Mouse (Mus musculus): ENCODE data around the gene Lin7c.
A peak's percentile ranks its signal among the peaks of the same experiment; 100 is the strongest.
"Not testable (repeated sequence)": the region's sequence is repeated elsewhere in the genome, so short reads cannot be mapped to it uniquely, and the experiment has no call there.

The Lin7c gene

DNA sequence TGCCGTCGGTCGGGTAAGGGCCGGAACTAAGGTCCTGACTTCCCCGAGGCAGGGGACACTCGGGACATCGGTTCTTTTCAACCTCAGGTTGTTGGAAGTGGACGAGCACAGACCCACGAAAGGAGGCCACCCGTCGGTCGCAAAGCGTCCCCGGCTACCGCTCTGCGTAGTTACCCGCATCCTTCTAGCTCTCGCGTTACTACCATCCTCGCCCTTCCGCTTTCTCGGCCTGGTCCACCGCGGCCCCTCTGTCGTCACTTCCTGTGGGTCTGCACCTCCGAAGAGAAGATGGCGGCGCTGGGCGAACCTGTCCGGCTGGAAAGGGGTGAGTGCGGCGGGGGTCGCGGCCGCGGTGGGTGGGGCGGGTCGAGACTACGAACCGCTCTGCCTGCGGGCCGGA, at the start of gene Lin7c:
TSS of gene Lin7c (plus strand) at position 257 of the 400 bp plus-strand sequence.
- peak; percentile 91 for DNase-seq (ENCODE audit: low read depth, low spot score)

DNA sequence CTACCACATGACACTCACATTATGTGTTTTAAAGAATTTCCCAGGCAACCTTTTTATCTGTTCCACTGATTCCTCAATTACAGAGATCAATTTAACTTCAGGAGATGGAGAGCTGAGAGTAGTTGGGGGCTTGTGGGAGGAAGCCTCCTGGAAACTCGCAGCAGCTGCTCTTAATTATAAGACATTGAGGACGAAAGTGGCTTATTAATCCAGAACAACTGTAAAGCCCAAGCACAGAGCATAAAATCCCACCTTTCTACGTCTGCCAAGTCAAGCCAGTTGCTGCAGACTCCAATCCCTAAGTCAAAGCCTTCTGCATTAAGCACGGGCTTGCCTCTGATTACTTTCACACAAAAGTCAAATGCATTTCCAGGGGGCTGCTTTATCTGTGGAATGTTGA, 44.3 kb upstream of the Lin7c start:
- DNase-seq (ENCODE audit: low read depth, low spot score): no peak

DNA sequence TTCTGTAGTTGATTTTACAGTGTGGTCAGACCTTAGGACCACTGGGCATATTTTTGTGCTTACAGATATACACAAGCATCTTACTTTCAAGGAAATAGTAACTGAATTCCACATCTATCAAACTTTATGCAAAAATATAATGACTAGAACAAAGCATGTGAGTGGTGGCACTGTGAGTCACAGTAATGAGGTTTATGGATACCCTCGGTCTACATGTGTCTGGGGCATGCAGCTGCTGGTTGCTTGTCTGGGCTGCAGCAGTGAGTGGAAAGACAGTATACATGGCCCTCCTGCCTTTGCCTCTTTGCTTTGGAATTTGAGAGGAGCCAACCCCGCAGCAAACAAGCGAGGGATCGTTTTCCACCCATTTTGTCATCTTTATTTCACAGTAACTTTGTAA, 42.3 kb upstream of the Lin7c start:
- no peak for DNase-seq (ENCODE audit: low read depth, low spot score)

DNA sequence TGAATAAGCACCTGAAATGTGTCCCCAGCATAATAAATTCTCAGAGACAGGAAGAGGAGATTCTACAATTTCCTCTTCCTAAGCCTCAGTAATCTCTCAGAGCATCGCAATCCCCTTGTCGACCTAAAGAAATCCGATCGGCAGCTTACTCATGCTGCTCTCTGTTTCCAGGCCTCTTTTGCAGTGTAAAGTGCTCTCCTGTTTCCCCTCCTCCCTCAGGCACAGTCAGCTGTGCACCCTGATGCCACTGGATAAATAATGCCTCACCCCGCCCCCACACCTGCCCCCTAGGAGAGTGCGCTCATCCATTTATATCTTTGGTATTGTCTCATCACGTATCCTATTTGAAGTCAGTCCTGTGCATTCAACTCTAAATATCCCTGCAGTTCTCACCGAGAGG, 41.9 kb upstream of the Lin7c start:
- no peak for DNase-seq (ENCODE audit: low read depth, low spot score)

- DNase-seq (ENCODE audit: low read depth, low spot score): no peak
Measured at GRCm38 (mm10) chr2:109855601-109856000, 35.1 kb upstream of the Lin7c start.

- DNase-seq (ENCODE audit: low read depth, low spot score): no peak
Measured at GRCm38 (mm10) chr2:109859671-109860070, 31.0 kb upstream of the Lin7c start.

DNA sequence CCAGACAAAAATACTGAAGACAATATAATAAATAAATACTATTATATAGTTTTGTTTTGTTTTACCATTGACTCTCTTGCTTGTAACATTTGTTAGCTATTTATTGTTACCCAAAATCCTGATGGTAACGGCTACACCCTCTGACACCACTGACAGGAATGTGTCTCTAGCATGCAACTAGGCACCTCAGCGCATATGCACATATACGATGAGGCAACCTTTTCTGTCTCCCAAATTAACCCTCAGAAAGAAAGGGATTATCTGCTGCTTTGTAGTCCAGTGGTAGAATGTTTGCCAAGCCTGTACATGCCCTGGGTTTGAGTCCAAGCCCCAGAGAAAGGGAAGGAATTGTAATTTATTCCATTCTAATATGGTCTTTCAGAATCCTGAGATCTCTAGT, 29.8 kb upstream of the Lin7c start:
- no peak for DNase-seq (ENCODE audit: low read depth, low spot score)

GRCm38 (mm10) chr2:109879429-109879828, 11.2 kb upstream of the Lin7c start:
- not testable (repeated sequence) for DNase-seq (ENCODE audit: low read depth, low spot score)

- no peak for DNase-seq (ENCODE audit: low read depth, low spot score)
Measured at GRCm38 (mm10) chr2:109881111-109881510, 9.5 kb upstream of the Lin7c start.

DNA sequence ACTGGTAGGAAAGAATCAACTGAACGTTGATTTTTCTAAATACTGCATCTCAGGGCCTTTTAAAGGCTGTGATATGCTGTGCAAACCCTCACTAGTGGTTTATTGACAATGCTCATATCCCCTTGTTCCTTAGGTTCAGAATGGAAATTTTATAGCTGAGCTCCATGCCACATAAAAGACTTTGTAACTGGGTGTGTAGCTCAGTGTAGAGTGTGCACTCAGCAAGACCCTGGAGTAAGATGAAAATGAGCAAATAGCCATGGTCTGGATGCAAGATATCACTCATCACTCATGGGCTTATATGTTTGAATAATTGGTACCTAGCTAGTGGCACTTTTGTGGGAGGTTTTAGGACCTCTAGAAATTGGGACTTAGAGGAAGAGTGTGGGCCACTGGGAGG, 9.0 kb upstream of the Lin7c start:
- no peak for DNase-seq (ENCODE audit: low read depth, low spot score)

DNA sequence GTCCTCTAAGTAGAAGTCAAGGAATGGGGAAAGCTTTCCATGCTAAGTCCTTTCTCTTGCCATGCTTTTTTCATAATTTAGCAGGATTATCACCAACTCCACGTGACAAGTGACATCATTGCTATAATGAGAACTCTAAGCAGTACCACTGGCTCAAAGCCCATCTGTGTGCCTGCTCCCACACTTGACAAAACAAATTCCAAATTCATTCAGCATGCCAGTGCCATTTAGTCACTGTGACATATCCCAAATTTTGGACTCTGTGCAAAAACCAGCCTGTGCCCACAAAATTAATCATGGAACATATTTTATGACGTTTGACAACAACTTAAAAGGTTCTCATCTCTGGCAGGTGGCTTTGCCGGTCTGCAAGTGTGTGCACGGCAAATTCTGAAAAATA, 6.5 kb upstream of the Lin7c start:
- DNase-seq (ENCODE audit: low read depth, low spot score): no peak

DNA sequence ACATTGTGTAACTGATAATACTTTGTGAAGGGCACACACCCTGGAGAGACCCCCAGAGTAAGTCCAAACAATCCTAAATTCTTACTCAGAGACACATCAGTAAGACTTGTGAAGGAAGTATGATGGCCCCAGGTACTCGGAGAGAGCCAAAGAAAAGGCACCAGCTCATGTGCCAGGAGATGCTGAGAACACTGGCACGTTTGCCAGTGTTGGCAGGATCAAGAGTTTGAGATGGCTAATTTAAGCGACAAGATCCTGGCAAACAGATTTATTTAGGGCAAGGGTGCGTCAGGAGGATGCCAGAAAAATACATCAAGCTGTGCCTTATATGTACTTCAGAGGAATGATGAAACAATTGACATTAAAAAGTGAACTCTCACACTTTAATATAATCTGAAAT, 6.1 kb upstream of the Lin7c start:
- DNase-seq (ENCODE audit: low read depth, low spot score): peak; percentile 44

DNA sequence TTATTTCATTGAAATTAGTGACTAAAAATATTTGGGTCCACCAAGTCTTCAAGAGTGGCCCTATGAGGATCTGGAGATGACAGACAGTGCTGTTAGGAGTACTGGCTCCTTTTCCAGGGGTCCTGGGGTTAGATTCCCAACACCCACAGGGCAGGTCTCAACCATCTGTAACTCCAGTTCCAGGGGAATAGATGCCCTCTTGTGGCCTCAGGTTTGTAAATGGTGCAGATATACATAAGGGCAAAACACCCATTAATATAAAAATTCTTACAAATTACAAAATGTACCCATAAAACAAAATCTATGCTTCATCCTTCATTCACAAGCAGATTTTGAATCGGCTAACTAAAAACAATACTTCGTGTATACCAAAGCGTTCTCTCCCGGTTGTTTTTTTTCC, 585 bp upstream of the Lin7c start:
- no peak for DNase-seq (ENCODE audit: low read depth, low spot score)

DNA sequence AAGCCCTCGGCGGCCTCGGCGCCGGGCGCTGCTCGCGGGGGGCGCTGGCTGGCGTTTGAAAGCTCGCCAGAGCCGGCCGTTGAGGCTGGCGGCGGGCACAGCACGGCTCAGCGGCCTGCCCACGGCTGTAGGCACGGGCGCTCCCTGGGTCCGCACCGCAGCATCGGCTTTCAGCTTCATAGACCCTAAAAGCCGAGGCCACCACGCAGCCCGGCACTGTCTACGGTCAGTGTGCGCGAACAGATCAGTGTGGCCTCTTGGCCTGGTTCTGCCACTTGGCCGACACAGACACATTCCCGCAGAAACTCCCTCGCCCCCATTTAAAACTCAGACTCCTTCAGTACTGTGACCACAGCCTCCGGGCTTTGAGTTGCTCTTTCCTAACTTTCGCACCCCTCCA, 378 bp downstream of the Lin7c start:
- peak; percentile 4 for DNase-seq (ENCODE audit: low read depth, low spot score)

- DNase-seq (ENCODE audit: low read depth, low spot score): no peak
Measured at GRCm38 (mm10) chr2:109891471-109891870, 818 bp downstream of the Lin7c start.

GRCm38 (mm10) chr2:109896311-109896710, 5.7 kb downstream of the Lin7c start:
- DNase-seq (ENCODE audit: low read depth, low spot score): no peak

GRCm38 (mm10) chr2:109902869-109903268, 12.2 kb downstream of the Lin7c start:
- DNase-seq (ENCODE audit: low read depth, low spot score): no peak

DNA sequence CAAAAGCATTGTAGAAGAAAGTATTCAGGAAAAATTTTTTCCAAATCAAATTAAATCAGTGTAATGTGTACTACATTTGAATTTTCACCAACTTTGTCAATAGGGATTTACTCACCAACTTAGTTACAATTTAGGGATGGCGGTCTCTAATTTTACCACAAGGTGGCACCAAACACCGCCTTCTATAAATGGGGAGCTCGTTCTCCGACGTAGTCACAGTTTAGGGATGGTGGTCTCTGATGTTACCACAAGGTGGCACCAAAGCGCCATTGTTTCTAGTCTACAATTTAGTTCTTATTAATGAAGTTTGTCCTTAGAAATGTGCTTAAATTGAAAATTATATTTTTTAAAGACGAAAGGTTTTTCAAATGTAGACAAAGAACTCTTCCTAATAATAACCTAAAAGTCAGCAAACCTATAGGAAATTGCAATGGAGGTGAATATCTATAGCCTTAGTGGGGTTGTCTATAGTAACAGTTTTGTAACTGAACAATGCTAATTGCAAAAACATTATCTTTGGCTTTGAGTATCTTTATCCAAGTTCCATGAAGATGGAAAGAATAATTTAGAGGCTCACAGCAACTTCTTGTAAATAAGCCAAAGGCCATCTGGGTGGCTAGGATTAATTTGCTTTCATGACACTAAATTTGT, 13.6 kb downstream of the Lin7c start:
- peak; percentile 85 for DNase-seq (ENCODE audit: low read depth, low spot score)

DNA sequence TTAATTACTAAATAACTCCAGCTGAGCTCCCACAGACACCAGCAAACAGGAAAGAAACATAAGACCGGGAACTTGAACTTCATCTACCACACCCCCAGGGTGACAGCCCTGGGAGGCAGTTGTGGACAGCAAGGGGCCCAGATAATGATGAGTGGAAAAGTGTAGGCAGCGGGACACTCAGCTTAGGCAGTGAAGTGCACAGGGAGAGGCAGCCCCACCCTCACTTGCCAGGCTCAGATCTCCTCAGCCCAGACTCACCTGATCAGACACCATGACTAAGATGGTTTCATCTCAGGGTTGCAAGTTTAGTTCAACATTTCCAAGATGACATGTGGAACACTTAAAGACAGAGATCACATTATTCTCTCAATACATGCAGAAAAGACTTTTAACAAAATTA, 18.5 kb downstream of the Lin7c start:
- DNase-seq (ENCODE audit: low read depth, low spot score): no peak

- DNase-seq (ENCODE audit: low read depth, low spot score): no peak
Measured at GRCm38 (mm10) chr2:109912216-109912615, 21.6 kb downstream of the Lin7c start.

DNA sequence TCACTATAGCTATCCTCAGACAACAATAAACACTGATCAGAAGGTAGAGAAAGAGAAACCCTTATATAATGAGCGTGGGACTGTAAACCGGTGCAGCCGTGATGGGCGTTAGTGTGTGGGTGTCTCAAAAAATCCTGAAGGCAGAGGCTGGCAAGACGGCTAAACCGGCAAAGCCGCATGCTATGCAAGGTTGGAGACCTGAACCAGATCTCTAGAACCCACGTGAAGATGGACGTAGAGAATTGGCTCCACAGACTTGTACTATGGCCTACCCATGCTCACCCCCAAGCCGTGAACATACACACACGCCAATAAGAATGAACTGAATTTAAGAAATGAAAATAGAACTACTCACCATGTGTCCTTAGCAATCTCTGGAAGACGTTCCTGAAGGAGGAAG, 22.1 kb downstream of the Lin7c start:
- DNase-seq (ENCODE audit: low read depth, low spot score): no peak

DNA sequence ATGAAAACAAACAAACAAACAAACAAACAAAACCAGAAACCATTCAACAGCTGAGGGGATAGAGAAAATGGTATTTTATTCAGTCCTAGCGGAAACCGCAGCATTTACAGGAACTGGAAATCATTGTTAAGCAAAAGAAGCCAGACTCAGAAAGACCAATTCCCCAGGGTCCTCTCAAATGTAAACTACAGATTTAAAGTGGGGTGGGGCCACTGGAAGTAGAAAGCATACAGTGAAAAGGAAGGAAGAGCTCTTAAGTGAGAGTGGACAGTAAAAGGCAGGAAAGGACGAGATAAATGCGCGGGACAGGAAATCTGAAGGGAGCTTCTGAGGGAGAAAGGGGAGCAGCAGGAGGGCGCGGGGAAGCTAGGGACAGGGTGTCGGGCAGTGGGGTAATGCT, 22.6 kb downstream of the Lin7c start:
- DNase-seq (ENCODE audit: low read depth, low spot score): no peak

- no peak for DNase-seq (ENCODE audit: low read depth, low spot score)
Measured at GRCm38 (mm10) chr2:109914601-109915000, 23.9 kb downstream of the Lin7c start.
